Mouse (Mus musculus): ENCODE data around the gene B4galt2. TPM values are rescaled to one million over a fixed set of nuclear protein-coding genes. Genes with fewer than 3 reads are reported as not detected.
A peak's percentile ranks its signal among the peaks of the same experiment; 100 is the strongest.

Gene B4galt2
- polyA plus RNA-seq, 1 experiment from 2014 or later: 31.8 TPM

- Histone ChIP-seq H3K36me3 (ENCODE audit: insufficient read depth) (peaks cover 36% of the 10 kb centered on the region), H3K27me3 (ENCODE audit: insufficient read depth, low read length) (no peaks in the 10 kb centered on the region), H3K4me2 (no peak overlapping the region), H3K27ac (ENCODE audit: low read depth) (no peak overlapping the region), H3K4me1 (ENCODE audit: insufficient read depth) (peaks cover 6% of the 10 kb centered on the region; the same call in 1 of the 2 replicates), H3K9me3 (ENCODE audit: low read depth, low read length) (no peaks in the 10 kb centered on the region), H3K4me3 (ENCODE audit: low read depth, low read length) (no peak overlapping the region), H3K9ac (no peak overlapping the region)
- TF ChIP-seq CTCF (IDR thresholded peaks at IDR 0.05; ENCODE audit: low read depth): no peak
- ATAC-seq (ENCODE audit: insufficient read depth) (no peak), DNase-seq (no peak)
- WGBS: 88% methylated on average over 9 of the region's 9 CpGs
Observed at GRCm38 (mm10) chr4:117873615-117874014, 9.7 kb downstream of the B4galt2 start.

- Histone ChIP-seq H3K27me3 (ENCODE audit: insufficient read depth, low read length) (no peaks in the 10 kb centered on the region), H3K27ac (ENCODE audit: low read depth) (no peak within 1 kb of the TSS), H3K4me1 (ENCODE audit: insufficient read depth) (peaks cover 6% of the 10 kb centered on the region; the same call in 1 of the 2 replicates), H3K9ac (peak within 1 kb of the TSS; percentile 29; the same call in 1 of the 2 replicates), H3K36me3 (ENCODE audit: insufficient read depth) (peaks cover 26% of the 10 kb centered on the region), H3K9me3 (ENCODE audit: low read depth, low read length) (no peaks in the 10 kb centered on the region), H3K4me2 (peak within 1 kb of the TSS; percentile 55), H3K4me3 (ENCODE audit: low read depth, low read length) (peak within 1 kb of the TSS; percentile 20; the same call in 1 of the 2 replicates)
- no peak for TF ChIP-seq CTCF (IDR thresholded peaks at IDR 0.05; ENCODE audit: low read depth)
- 3% methylated on average over 14 of the region's 14 CpGs for WGBS
- ATAC-seq (ENCODE audit: insufficient read depth) (peak; percentile 21; the same call in 1 of the 2 replicates), DNase-seq (peak; percentile 40)
Observed at GRCm38 (mm10) chr4:117872471-117872886, 10.8 kb downstream of the B4galt2 start, which contains the start of gene Ccdc24. Gene Ccdc24 (minus strand): TSS chr4:117872557.

GRCm38 (mm10) chr4:117871787-117872186, 11.5 kb downstream of the B4galt2 start:
- peaks cover 6% of the 10 kb centered on the region; the same call in 1 of the 2 replicates for H3K4me1 ChIP-seq (ENCODE audit: insufficient read depth)
- peaks cover 19% of the 10 kb centered on the region for H3K36me3 ChIP-seq (ENCODE audit: insufficient read depth)
- no peak for ATAC-seq (ENCODE audit: insufficient read depth)
- H3K9ac ChIP-seq: no peak overlapping the region
- DNase-seq: no peak
- 40% methylated on average over 7 of the region's 7 CpGs for WGBS
- no peaks in the 10 kb centered on the region for H3K9me3 ChIP-seq (ENCODE audit: low read depth, low read length)
- TF ChIP-seq CTCF (IDR thresholded peaks at IDR 0.05; ENCODE audit: low read depth): no peak
- no peaks in the 10 kb centered on the region for H3K27me3 ChIP-seq (ENCODE audit: insufficient read depth, low read length)
- no peak overlapping the region for H3K27ac ChIP-seq (ENCODE audit: low read depth)
- H3K4me3 ChIP-seq (ENCODE audit: low read depth, low read length): no peak overlapping the region
- H3K4me2 ChIP-seq: no peak overlapping the region

- H3K4me2 ChIP-seq: no peak overlapping the region
- no peak for DNase-seq
- peaks cover 13% of the 10 kb centered on the region; the same call in 1 of the 2 replicates for H3K36me3 ChIP-seq (ENCODE audit: insufficient read depth)
- H3K27me3 ChIP-seq (ENCODE audit: insufficient read depth, low read length): no peaks in the 10 kb centered on the region
- ATAC-seq (ENCODE audit: insufficient read depth): no peak
- no peak overlapping the region for H3K4me3 ChIP-seq (ENCODE audit: low read depth, low read length)
- no peaks in the 10 kb centered on the region for H3K9me3 ChIP-seq (ENCODE audit: low read depth, low read length)
- H3K4me1 ChIP-seq (ENCODE audit: insufficient read depth): peaks cover 6% of the 10 kb centered on the region; the same call in 1 of the 2 replicates
- no peak overlapping the region for H3K27ac ChIP-seq (ENCODE audit: low read depth)
- TF ChIP-seq CTCF (IDR thresholded peaks at IDR 0.05; ENCODE audit: low read depth): no peak
- H3K9ac ChIP-seq: no peak overlapping the region
- WGBS: 20% methylated on average over 1 of the region's 1 CpGs
Observed at GRCm38 (mm10) chr4:117870437-117870836, 12.8 kb downstream of the B4galt2 start.

GRCm38 (mm10) chr4:117869317-117869716, 14.0 kb downstream of the B4galt2 start:
- WGBS: 66% methylated on average over 9 of the region's 9 CpGs

GRCm38 (mm10) chr4:117867823-117868222, 15.5 kb downstream of the B4galt2 start:
- H3K9ac ChIP-seq: no peak overlapping the region
- peak; percentile 83 for TF ChIP-seq CTCF (IDR thresholded peaks at IDR 0.05; ENCODE audit: low read depth)
- DNase-seq: peak; percentile 86
- peak; percentile 19; the same call in 1 of the 2 replicates for ATAC-seq (ENCODE audit: insufficient read depth)
- no peaks in the 10 kb centered on the region for H3K9me3 ChIP-seq (ENCODE audit: low read depth, low read length)
- no peak overlapping the region for H3K27ac ChIP-seq (ENCODE audit: low read depth)
- peaks cover 5% of the 10 kb centered on the region; the same call in 1 of the 2 replicates for H3K4me1 ChIP-seq (ENCODE audit: insufficient read depth)
- no peaks in the 10 kb centered on the region for H3K27me3 ChIP-seq (ENCODE audit: insufficient read depth, low read length)
- 15% methylated on average over 24 of the region's 24 CpGs for WGBS
- H3K4me2 ChIP-seq: peak overlapping the region; percentile 33; the same call in 1 of the 2 replicates
- H3K4me3 ChIP-seq (ENCODE audit: low read depth, low read length): no peak overlapping the region
- H3K36me3 ChIP-seq (ENCODE audit: insufficient read depth): 0 out of 2 replicates have a peak, but pooled peaks cover 7% of the 10 kb centered on the region

More at GRCm38 (mm10) chr4:117869317-117869716, 14.0 kb downstream of the B4galt2 start:
- no peak overlapping the region for H3K4me2 ChIP-seq
- no peak overlapping the region for H3K9ac ChIP-seq
- DNase-seq: no peak
- H3K27ac ChIP-seq (ENCODE audit: low read depth): no peak overlapping the region
- TF ChIP-seq CTCF (IDR thresholded peaks at IDR 0.05; ENCODE audit: low read depth): no peak
- no peak for ATAC-seq (ENCODE audit: insufficient read depth)
- no peak overlapping the region for H3K4me3 ChIP-seq (ENCODE audit: low read depth, low read length)
- no peaks in the 10 kb centered on the region for H3K9me3 ChIP-seq (ENCODE audit: low read depth, low read length)
- no peaks in the 10 kb centered on the region for H3K27me3 ChIP-seq (ENCODE audit: insufficient read depth, low read length)
- peaks cover 15% of the 10 kb centered on the region; the same call in 1 of the 2 replicates for H3K36me3 ChIP-seq (ENCODE audit: insufficient read depth)
- peaks cover 6% of the 10 kb centered on the region; the same call in 1 of the 2 replicates for H3K4me1 ChIP-seq (ENCODE audit: insufficient read depth)

GRCm38 (mm10) chr4:117867000-117867399, 16.3 kb downstream of the B4galt2 start:
- H3K9me3 ChIP-seq (ENCODE audit: low read depth, low read length): no peaks in the 10 kb centered on the region
- H3K4me3 ChIP-seq (ENCODE audit: low read depth, low read length): no peak overlapping the region
- H3K9ac ChIP-seq: no peak overlapping the region
- no peak overlapping the region for H3K4me2 ChIP-seq
- 41% methylated on average over 6 of the region's 6 CpGs for WGBS
- no peak for ATAC-seq (ENCODE audit: insufficient read depth)
- no peak for TF ChIP-seq CTCF (IDR thresholded peaks at IDR 0.05; ENCODE audit: low read depth)
- H3K4me1 ChIP-seq (ENCODE audit: insufficient read depth): no peaks in the 10 kb centered on the region
- no peak for DNase-seq
- no peak overlapping the region for H3K27ac ChIP-seq (ENCODE audit: low read depth)
- 0 out of 2 replicates have a peak, but pooled peaks cover 7% of the 10 kb centered on the region for H3K36me3 ChIP-seq (ENCODE audit: insufficient read depth)
- H3K27me3 ChIP-seq (ENCODE audit: insufficient read depth, low read length): no peaks in the 10 kb centered on the region

Measured in lung, embryonic 14.5 days (tissue).